In genomic region chr4:88032151-88033098, GRCm38 (mm10) we compare ENCODE assay signal across 8 mouse cellular contexts. TPM values are rescaled to one million over a fixed set of nuclear protein-coding genes. Genes with fewer than 3 reads are reported as not detected.
A peak's percentile ranks its signal among the peaks of the same experiment; 100 is the strongest.
DNase-seq lines count a peak whose midpoint lies in the region; ATAC-seq lines count a peak whose summit lies in the region.

No protein-coding gene starts in this region.

- H3K4me3 ChIP-seq in forebrain, embryonic 16.5 days (replicated peaks; ENCODE audit: low read length), result peak overlapping the region; percentile 95
- peak overlapping the region; percentile 89 for H3K4me3 ChIP-seq in hindbrain, embryonic 11.5 days (ENCODE audit: low read depth, low read length)

- H3K27me3 ChIP-seq in forebrain, embryonic 16.5 days (replicated peaks; ENCODE audit: control insufficient read depth, insufficient read depth, low read length), result no peaks in the 10 kb centered on the region; the same call in 1 of the 2 replicates
- H3K27me3 ChIP-seq in hindbrain, embryonic 11.5 days (ENCODE audit: control insufficient read depth, insufficient read depth, low read length), result peaks cover 13% of the 10 kb centered on the region

- peak overlapping the region; percentile 99 for H3K27ac ChIP-seq in forebrain, embryonic 16.5 days (ENCODE audit: low read length)
- peak overlapping the region; percentile 98 for H3K27ac ChIP-seq in hindbrain, embryonic 11.5 days (ENCODE audit: low read depth, low read length)

- peaks cover 36% of the 10 kb centered on the region for H3K4me1 ChIP-seq in forebrain, embryonic 16.5 days (replicated peaks; ENCODE audit: control insufficient read depth, insufficient read depth, low read length)
- H3K4me1 ChIP-seq in hindbrain, embryonic 11.5 days (replicated peaks; ENCODE audit: control insufficient read depth, insufficient read depth, low read length), result no peaks in the 10 kb centered on the region; the same call in 1 of the 2 replicates

- peak; percentile 74 for ATAC-seq in forebrain, embryonic 16.5 days
- peak; percentile 82 for ATAC-seq in hindbrain, embryonic 11.5 days (ENCODE audit: low FRiP score)

- DNase-seq in MN1 (ENCODE audit: low spot score), result peak; percentile 60
- DNase-seq in cerebellum, adult 18-20 months, result peak; percentile 63 to 77
- DNase-seq in hindbrain, embryonic 11.5 days (ENCODE audit: low spot score), result peak; percentile 74
- peak; percentile 48 to 62 for DNase-seq in layer of hippocampus, postnatal 25 days (ENCODE audit: extremely low spot score in 1 of 2, low spot score in 1 of 2)
- peak; percentile 69 for DNase-seq in lung, postnatal 10 days
- DNase-seq in right cerebral cortex, adult 18-20 months, result peak; percentile 60
- peak; percentile 38 for DNase-seq in urinary bladder, postnatal 14 days (ENCODE audit: low spot score)

- H3K4me2 ChIP-seq in forebrain, embryonic 16.5 days (ENCODE audit: low read length), result peak overlapping the region; percentile 87
- peak overlapping the region; percentile 77 for H3K4me2 ChIP-seq in hindbrain, embryonic 11.5 days (replicated peaks; ENCODE audit: low read depth, low read length)

- WGBS in forebrain, embryonic 16.5 days, result under 1% methylated on average over 61 of the region's 100 CpGs
- WGBS in hindbrain, embryonic 11.5 days, result under 1% methylated on average over 44 of the region's 100 CpGs

- H3K9me3 ChIP-seq in forebrain, embryonic 16.5 days (ENCODE audit: control insufficient read depth, low read length), result no peaks in the 10 kb centered on the region
- H3K9me3 ChIP-seq in hindbrain, embryonic 11.5 days (ENCODE audit: control insufficient read depth, low read length), result no peaks in the 10 kb centered on the region

- H3K36me3 ChIP-seq in forebrain, embryonic 16.5 days (ENCODE audit: control insufficient read depth, insufficient read depth), result 0 out of 2 replicates have a peak, but pooled peaks cover 2% of the 10 kb centered on the region
- no peaks in the 10 kb centered on the region for H3K36me3 ChIP-seq in hindbrain, embryonic 11.5 days (ENCODE audit: control insufficient read depth, insufficient read depth, low read length)

- peak overlapping the region; percentile 92 for H3K9ac ChIP-seq in forebrain, embryonic 16.5 days (replicated peaks; ENCODE audit: low read depth, low read length)
- H3K9ac ChIP-seq in hindbrain, embryonic 11.5 days (ENCODE audit: low read depth, low read length), result peak overlapping the region; percentile 93

RNA-seq across cellular contexts. Expression of gene Mllt3, which starts 0.7 kb away (rescaled TPM):
- polyA plus RNA-seq in forebrain, embryonic 16.5 days (2015; fragmentation: Nextera tagmentation; extraction: Ambion mirVana), result 130 and 147 TPM in 2 replicates
- 58.5 and 73.2 TPM in 2 replicates for polyA plus RNA-seq in hindbrain, embryonic 11.5 days (2014; fragmentation: Nextera tagmentation; extraction: Ambion mirVana)
- total RNA-seq in layer of hippocampus, postnatal 25 days (2021), result 10 to 100 TPM; 41.1 to 49.8 TPM

Comparison
In these comparisons a context has a peak if more than half of its experiments do, and no peak if none do; other contexts are left out.
1. Peak in every context shown above with its lines: DNase-seq, ATAC-seq, H3K4me3 ChIP-seq and H3K27ac ChIP-seq.